Mouse (Mus musculus): ENCODE data around the gene Uqcr10. TPM values are rescaled to one million over a fixed set of nuclear protein-coding genes. Genes with fewer than 3 reads are reported as not detected.

The Uqcr10 gene
- 465 and 535 TPM in 2 replicates for total RNA-seq (2014; fragmentation: Nextera tagmentation)
- 83.7 and 121 TPM in 2 replicates for total RNA-seq (2017)

DNA sequence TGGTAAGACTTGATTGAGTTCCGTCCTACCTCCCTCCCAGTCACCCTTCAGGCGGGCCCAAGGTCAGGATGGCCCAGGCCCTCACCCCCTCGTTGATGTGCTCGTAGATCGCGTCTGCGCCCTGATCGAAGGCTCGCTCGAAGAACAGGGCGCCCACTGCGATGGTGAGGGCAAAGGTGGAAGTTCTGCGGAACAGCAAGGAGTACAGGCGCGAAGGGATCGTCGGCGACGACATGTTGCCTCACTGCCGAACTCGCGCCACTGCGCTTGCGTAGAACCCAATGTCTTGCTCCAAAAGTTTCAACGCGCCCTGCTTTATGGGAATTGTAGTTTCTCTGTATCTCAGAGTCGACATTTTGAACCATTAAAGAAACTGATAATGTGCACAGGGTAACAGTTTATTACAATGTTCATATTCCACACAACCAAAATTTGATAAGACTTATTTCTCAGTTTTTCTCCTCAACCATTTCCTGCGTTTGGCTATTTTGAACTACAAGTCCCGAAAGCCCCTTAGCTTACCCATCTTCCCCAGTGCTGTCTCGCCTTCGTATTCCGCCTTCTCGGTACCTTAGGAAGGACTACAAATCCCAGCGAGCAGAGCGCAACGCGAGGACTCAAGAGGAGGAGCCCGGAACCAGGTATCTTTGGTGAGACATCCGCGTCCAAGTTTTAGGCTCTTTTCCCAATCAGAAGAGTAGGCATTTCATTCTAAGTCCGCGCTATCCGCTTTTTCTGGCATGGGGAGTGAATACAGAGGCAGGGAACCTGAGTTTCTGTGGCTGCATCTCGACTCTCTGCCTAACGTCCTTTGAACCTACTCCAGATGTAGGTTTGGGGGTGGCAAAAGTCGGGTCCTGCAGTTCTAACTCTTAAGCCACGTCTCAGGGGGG lies at the start of gene Uqcr10, which contains the start of gene Zmat5:
Gene Uqcr10, minus strand, starts transcription at position 271 of the 893 bp plus-strand sequence.
Gene Zmat5, plus strand, starts transcription at position 607 of the 893 bp plus-strand sequence.
- peak; percentile 98 for ATAC-seq (replicated peaks; ENCODE audit: low FRiP score, low TSS enrichment, poor library complexity, severe bottlenecking)

DNA sequence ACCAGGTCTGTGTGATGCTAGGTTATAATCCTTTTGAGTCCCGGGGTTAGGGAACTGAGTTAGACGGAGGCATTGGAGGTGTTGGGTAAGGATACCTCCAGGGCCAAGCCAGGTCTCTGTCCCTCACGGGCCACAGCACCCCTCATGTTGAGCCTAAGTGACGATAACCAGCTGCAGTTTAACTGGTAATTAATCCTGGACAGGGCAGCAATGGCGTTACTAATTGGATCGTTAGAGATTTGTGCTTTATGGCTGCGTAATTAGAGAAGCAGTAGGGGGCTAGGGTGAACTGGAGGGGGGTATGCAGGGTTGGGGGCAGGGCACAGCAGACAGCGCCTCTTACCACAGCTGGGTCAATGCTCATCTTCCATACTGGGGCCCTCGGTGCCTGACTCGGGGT lies 48.7 kb upstream of the Uqcr10 start:
- no peak for ATAC-seq (replicated peaks; ENCODE audit: low FRiP score, low TSS enrichment, poor library complexity, severe bottlenecking)

GRCm38 (mm10) chr11:4750263-4750662 lies 46.1 kb upstream of the Uqcr10 start:
- ATAC-seq (replicated peaks; ENCODE audit: low FRiP score, low TSS enrichment, poor library complexity, severe bottlenecking) = peak; percentile 76

DNA sequence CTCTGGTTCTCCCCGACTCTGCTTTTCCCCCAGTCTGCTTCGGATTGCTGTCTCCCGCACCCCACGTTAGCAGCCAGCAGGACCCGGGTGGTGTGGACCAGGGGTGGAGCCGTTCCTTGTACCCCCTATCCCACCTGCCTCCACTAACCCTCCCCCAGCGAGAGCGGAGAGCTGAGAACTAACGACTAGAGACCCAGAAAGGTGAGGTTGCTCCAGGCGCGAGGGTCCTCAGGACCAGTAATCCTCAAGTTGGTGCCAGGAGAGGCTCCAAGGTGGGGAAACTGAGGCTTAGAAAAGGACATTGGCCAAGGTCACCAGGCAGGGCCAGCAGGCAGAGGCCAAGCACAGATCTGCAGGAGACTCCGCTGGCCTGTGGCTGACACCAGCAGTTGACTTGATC lies 43.1 kb upstream of the Uqcr10 start:
- ATAC-seq (replicated peaks; ENCODE audit: low FRiP score, low TSS enrichment, poor library complexity, severe bottlenecking) = no peak

- no peak for ATAC-seq (replicated peaks; ENCODE audit: low FRiP score, low TSS enrichment, poor library complexity, severe bottlenecking)
These were observed 42.6 kb upstream of the Uqcr10 start, which contains the start of gene Cabp7 for GRCm38 (mm10) chr11:4746733-4747132. Cabp7 (minus strand) TSS chr11:4746778.

GRCm38 (mm10) chr11:4745969-4746368 lies 41.8 kb upstream of the Uqcr10 start:
- ATAC-seq (replicated peaks; ENCODE audit: low FRiP score, low TSS enrichment, poor library complexity, severe bottlenecking) = no peak

GRCm38 (mm10) chr11:4744691-4745090 lies 40.5 kb upstream of the Uqcr10 start:
- ATAC-seq (replicated peaks; ENCODE audit: low FRiP score, low TSS enrichment, poor library complexity, severe bottlenecking) = no peak

DNA sequence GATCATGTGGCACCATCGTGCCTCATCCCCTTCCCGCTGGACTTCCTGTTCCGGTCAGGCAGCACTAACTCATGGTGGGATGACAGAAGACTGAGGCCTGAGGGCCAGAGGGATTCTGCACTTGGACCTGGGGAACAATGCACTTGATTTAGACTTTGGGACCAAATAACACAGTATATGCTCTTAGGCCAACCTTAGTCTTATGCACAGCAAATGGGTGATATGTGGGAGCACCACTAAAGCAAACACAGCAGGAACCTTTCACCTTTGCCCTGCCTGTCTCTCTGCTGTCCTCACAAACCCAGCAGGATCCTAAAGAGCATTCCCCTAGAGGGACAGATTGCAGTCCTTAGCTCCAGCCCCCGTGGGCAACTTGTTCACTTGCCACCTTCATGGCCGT lies 36.6 kb upstream of the Uqcr10 start:
- ATAC-seq (replicated peaks; ENCODE audit: low FRiP score, low TSS enrichment, poor library complexity, severe bottlenecking) = no peak

GRCm38 (mm10) chr11:4738719-4739118 lies 34.6 kb upstream of the Uqcr10 start:
- no peak for ATAC-seq (replicated peaks; ENCODE audit: low FRiP score, low TSS enrichment, poor library complexity, severe bottlenecking)

DNA sequence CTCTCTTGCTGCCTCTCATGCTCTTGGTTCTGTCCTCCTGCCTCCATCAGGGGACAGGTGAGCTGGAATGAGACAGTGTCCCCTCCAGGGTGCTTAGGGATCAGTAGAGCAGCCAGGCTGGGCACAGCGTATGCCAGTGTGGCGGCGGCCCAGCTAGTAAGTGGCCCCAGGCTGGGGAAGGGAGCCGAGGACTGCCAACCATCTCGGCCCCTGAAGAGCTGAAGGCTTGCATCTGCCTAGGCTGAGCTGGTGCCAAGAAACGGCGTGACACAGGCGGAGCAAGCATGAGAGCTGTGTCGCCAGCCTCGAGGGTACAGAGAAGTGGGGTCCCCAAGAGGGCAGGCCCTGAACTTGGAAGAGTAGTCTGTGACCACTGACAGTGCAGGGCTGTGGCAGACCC lies 33.5 kb upstream of the Uqcr10 start:
- ATAC-seq (replicated peaks; ENCODE audit: low FRiP score, low TSS enrichment, poor library complexity, severe bottlenecking) = no peak

DNA sequence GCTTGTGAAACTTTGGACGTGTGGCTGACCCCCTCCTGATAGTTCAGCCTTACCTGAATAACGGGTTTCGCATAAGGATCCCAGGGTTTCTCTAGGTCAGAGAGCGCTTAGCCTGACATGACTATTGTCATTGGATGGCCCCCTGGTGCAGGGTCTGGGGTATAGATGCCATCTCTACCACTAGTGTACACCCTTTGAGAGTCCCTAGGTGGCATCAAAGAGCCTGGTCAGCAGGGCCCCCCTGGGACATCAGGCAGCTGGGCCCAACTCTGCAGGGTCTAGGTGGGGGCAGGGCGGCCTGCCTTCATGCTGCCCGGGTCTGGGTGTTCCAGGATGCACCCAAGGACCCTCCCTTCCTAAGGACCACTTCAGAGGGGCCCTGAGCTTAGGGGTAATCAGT lies 32.2 kb upstream of the Uqcr10 start:
- no peak for ATAC-seq (replicated peaks; ENCODE audit: low FRiP score, low TSS enrichment, poor library complexity, severe bottlenecking)

- ATAC-seq (replicated peaks; ENCODE audit: low FRiP score, low TSS enrichment, poor library complexity, severe bottlenecking) = no peak
These were observed 30.0 kb upstream of the Uqcr10 start for GRCm38 (mm10) chr11:4734179-4734578.

DNA sequence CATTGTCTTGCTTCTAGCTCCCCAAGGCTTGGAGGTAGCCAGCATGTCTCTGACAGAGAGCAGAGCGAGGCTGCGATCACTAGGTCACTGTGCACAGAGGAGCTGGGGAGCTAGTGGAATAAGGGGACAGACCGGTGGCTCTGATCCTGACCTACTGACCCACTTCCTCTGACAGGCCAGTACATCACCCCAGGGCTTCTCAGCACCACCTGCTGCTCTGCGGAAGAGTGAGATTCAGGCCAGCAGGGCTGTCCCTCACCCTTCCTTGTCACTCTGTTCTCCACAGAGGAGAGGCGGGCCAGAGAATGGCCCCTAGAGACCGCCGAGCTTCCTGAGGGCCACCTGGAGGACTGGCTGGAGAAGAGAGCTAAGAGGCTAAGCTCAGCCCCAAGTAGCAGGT lies 27.6 kb upstream of the Uqcr10 start:
- ATAC-seq (replicated peaks; ENCODE audit: low FRiP score, low TSS enrichment, poor library complexity, severe bottlenecking) = no peak

- ATAC-seq (replicated peaks; ENCODE audit: low FRiP score, low TSS enrichment, poor library complexity, severe bottlenecking) = no peak
These were observed 26.8 kb upstream of the Uqcr10 start for GRCm38 (mm10) chr11:4730913-4731312.

DNA sequence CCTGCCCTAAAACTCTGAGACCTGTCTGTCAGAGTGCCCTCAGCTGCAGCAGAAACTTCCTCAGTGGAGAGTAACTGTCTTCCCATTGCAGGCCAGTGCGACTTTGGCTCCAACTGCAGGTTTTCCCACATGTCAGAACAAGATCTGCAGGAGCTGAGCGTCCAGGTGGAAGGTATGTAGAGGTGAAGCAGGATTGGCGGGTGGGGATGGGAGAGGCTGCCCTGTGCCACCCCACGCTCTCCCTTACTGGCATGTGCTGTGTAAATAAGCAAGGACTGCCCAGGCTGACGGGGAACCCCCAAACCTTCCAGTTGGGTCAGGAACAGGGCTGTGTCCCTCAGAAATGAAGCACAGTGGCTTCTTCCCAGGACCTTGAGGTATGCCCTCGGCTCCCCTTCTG lies 26.0 kb upstream of the Uqcr10 start:
- ATAC-seq (replicated peaks; ENCODE audit: low FRiP score, low TSS enrichment, poor library complexity, severe bottlenecking) = no peak

DNA sequence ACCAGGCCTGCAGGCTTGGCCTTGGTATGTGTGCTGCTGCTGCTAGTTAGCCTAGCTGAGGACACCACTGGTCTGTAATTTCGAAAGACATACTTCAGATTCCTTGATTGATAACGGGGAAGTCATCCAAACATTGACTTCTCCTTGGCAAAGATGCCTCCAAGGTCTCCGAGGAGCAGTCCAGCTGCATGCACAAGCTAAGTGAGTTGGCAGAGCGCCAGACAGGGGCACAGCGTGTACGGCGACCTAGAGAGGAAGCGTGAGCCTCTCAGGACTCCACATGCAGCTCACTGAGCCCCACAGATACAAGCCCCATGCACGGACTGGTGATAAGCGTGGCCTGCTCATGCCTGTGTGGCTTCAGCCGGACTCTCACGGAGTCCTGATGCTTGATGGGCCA lies 25.5 kb upstream of the Uqcr10 start:
- ATAC-seq (replicated peaks; ENCODE audit: low FRiP score, low TSS enrichment, poor library complexity, severe bottlenecking) = peak; percentile 75

DNA sequence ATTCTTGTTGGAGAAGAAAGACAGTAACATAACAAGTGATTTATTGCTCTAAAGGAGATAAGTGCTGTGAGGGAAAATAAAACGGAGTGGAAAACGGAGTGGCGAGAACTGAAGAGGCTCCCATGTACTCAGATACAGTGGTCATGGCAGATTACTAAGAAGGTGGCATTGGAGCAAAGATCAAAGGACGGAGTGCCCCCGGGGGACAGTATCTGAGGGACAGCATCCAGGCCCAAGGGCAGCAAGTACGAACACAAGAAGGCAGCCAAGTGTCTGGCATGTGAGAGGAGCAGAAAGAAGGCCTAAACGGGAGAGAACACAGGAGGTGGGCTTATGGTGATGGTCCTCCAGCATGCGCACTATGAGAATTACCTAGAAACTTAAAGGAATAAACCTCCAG lies 17.6 kb upstream of the Uqcr10 start:
- no peak for ATAC-seq (replicated peaks; ENCODE audit: low FRiP score, low TSS enrichment, poor library complexity, severe bottlenecking)

DNA sequence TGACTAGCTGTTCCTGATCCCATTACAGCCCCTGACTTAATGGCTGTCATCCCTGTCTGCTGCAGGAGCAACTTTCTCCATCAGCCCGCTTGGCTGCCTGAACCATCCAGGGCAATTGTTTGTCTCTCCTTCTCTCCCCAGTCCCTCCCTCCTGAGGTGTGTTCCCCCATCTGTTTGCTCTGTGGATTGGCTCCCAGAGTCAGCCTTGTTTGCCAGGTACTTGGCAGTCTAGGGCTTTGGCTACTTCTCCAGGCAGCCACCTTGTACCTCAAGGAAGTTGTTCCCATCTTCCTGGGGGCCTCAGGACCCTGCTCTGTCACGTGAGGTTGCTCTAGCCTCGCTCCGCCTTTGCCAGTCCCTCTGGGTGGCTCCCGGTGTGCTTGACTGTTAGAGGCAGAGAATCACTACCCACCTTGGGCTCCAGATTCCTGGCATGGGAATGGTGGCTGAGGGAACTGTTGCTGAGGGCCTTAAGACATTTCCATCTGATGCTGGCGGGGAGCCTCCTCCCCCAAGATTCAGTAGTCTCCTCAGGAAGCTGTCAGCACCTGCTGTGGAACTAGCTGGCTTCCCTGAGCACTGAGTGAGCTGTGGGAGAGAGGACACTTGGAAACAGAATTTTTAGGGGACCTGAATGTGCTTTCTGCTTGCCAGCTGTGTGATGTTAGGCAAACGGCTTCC lies 16.9 kb upstream of the Uqcr10 start:
- ATAC-seq (replicated peaks; ENCODE audit: low FRiP score, low TSS enrichment, poor library complexity, severe bottlenecking) = no peak

GRCm38 (mm10) chr11:4720393-4720792 lies 16.3 kb upstream of the Uqcr10 start:
- no peak for ATAC-seq (replicated peaks; ENCODE audit: low FRiP score, low TSS enrichment, poor library complexity, severe bottlenecking)

- ATAC-seq (replicated peaks; ENCODE audit: low FRiP score, low TSS enrichment, poor library complexity, severe bottlenecking) = no peak
These were observed 15.8 kb upstream of the Uqcr10 start for GRCm38 (mm10) chr11:4719961-4720360.

- ATAC-seq (replicated peaks; ENCODE audit: low FRiP score, low TSS enrichment, poor library complexity, severe bottlenecking) = no peak
These were observed 14.4 kb upstream of the Uqcr10 start for GRCm38 (mm10) chr11:4718548-4718947.

Measured in megakaryocyte-erythroid progenitor cell, adult 5-6 weeks (primary cell).